Mouse (Mus musculus): Measurements from ENCODE around the gene Klk1. TPM values are rescaled to one million over a fixed set of nuclear protein-coding genes. Genes with fewer than 3 reads are reported as not detected.

The Klk1 gene
- 1.4 TPM for polyA plus RNA-seq (2014; fragmentation: Illumina TruSeq; extraction: RNeasy Lipid Tissue Mini Kit (QIAGEN cat#74804); ENCODE audit: low read depth, low replicate concordance)

DNA sequence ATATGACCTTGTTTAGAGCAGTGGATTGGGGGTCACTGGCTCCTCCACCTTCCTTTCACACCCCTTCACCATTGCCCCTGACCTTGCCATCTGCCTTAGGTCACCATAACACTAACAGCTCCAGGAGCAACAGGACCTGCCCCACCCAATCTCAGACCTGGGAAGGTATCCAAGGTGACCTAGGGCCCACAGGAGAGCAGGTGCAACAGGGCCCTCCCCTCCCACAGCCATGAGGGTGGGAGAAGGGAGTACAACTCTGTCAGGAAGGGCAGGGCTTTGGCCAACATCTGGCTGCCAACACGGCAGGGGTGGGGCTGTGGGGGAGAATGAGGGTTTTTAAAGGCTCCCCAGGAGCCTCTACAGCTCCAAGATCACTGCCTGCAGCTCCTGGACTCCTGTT lies at the start of gene Klk1:
TSS of gene Klk1 (plus strand) at position 285 of the 400 bp plus-strand sequence.

DNA sequence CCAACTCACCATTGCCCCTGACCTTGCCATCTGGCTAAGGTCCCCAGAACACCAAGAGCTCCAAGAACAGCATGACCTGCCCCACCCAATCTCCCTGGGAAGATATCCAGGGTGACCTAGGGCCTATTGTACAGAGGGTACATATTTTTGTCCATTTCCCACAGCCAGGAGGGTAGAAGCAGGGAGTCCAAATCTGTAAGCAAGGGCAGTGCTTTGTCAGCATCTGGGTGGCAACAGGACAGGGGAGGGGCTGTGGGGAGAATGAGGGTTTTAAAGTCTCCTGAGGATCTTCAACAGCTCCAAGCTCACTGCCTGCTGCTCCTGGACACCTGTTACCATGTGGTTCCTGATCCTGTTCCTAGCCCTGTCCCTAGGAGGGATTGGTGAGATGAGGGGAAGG lies 37.2 kb upstream of the Klk1 start, which contains the start of gene Klk1b24:
TSS of gene Klk1b24 (plus strand) at position 301 of the 400 bp plus-strand sequence.

DNA sequence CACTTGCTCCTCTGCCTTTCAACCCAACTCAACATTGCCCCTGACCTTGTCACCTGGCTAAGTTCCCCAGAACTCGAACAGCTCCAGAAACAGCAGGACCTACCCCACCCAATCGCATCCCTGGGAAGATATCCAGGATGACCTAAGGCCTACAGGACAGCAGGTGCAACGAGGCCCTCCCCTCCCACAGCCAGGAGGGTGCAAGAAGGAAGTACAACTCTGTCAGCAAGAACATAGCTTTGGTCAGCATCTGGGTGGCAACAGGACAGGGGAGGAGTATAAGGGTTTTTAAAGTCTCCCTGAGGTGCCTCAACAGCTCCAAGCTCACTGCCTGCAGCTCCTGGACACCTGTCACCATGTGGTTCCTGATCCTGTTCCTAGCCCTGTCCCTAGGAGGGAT lies 27.3 kb upstream of the Klk1 start, which contains the start of gene Klk1b3:
TSS of gene Klk1b3 (plus strand) at position 301 of the 400 bp plus-strand sequence.

DNA sequence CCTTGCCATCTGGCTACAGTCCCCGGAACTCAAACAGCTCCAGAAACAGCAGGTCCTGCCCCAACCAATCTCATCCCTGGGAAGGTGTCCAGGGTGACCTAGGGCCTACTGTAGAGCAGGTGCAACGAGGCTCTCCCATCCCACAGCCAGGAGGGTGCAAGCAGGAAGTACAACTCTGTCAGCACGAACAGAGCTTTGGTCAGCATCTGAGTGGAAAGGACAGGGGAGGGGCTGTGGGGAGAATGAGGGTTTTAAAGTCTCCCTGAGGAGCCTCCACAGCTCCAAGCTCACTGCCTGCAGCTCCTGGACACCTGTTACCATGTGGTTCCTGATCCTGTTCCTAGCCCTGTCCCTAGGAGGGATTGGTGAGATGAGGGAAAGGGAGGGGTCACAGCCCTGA lies 18.0 kb upstream of the Klk1 start, which contains the start of gene Klk1b4:
TSS of gene Klk1b4 (plus strand) at position 301 of the 400 bp plus-strand sequence.

DNA sequence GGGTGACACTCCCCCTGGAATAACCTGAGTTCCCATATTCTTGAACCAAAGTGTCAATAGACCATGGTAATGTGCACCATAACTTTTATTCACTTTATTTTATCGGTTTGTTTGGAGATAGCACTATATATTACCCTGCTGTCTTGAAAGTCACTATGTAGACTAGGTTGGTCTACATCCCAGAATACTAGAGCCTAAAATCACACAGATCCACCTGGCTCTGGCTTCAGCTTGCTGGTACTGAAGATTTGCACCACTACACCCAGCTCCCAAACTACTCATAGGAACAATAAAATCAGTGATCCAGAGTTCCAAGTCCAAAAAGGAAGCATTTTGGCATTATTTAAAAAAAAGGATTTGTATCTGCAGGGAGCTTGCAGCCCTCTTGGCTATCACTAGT lies 9.5 kb upstream of the Klk1 start, which contains the start of gene Klk1b5:
TSS of gene Klk1b5 (plus strand) at position 301 of the 400 bp plus-strand sequence.

DNA sequence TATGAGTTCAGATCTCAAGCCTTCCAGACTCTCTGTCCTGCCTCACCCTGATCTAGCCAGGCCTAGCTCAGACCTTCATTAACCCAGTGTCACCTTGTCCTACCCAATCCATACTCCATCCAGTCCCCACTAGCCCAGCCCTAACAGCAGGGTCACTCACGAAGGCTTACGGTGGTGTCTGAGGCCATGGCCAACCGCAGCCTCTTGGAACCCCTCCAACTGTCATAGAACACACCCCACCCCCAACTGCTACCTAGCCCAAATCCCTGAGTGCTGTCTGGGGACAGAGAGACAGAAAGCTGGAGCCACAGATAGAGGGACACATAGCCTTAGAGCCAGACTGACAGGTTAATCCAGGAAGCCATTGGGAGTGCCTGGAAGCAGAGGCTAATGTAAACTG lies 10.7 kb downstream of the Klk1 start, which contains the start of gene Gm36864:
TSS of gene Gm36864 (plus strand) at position 269 of the 400 bp plus-strand sequence.

DNA sequence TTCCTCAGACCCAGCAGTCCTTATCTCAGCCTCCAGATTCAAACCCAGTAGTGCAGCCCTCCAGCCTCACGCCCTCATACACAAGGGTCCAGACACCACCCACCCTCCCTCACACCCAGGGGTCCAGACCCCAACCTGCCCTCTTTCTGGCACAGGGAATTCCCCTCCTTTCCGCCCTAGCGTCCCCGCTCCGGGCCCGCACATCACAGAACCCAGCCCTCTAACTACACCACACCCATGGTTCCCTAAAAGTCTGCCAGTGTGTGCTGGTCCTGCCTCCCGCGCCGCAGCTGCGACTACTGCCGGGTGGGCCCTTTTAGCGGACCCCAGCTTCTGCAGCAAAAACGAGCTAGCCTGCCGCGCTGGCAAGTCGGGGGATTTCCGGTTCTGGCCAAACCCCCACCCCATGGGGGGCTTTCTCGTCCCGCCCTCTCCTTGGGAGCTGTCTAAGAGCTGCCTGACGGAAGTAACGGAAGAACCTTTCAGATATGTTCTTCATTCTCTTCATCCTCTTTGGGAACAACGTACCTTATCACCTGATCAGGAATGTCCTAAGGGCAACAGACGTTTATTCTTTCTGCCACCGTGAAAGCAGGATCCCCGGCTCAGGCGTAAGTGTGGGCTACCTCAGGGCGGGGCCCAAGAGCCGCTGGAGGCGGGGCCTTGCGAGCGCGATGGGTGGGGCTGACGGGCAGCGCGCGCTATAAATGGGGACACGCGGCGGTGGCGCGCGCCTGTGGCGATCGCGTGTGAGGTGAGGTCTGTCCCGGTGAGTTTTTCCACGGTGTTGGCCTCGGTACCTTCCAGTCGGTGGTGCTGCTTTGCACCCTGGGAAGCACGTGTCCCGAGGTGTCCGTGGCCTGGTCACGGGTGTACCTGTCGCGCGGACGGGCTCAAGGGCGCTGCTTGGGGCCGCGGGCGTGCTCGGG lies 21.2 kb downstream of the Klk1 start, which contains the start of the genes 1700028J19Rik and 2410002F23Rik:
TSS of gene 1700028J19Rik (minus strand) at position 641 of the 929 bp plus-strand sequence.
TSS of gene 2410002F23Rik (plus strand) at position 668 of the 929 bp plus-strand sequence.

DNA sequence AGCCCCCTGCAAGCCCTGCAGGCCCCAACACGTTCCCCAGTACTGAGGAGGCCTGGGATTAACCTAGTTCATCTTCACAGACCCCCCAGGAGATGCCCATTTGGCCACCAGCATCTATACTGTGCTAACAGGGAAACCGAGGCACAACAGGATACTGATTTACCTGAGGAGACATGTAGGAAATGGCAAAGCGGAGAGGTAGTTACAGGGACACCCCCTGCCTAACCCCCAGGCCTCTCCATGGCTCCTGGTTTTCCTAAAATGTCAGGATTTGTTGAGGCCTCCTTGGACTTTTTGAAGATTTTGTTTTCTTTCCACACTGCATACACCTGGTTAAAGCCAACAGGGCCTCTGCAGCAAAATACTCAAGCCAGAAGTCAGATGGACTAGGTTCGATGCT lies 32.1 kb downstream of the Klk1 start, which contains the start of gene Acp4:
TSS of gene Acp4 (minus strand) at position 101 of the 400 bp plus-strand sequence.

DNA sequence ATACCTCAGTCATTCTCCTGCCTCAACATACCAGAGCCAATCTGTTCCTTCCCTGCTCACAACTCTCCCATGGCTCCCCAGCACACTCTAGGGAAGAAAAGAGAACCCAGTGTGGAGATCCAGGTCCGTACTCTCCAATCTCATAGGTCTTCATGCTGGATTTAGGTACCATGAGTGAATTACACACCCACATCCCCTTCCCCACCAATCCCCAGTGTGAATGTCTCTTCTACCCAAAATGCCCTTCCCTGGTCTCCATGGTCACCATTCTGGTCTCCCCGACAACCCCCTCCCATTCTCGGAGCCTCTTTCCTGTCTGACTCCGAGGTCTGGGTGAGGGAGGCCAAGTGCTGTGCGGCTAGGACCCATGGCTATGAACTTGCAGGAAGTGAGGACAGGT lies 36.0 kb downstream of the Klk1 start, which contains the start of gene Gm15517:
TSS of gene Gm15517 (plus strand) at position 301 of the 400 bp plus-strand sequence.

Other genes with a start within 250 kb of the Klk1 start
- gene Klk1b9, start 249.3 kb upstream of the Klk1 start, polyA plus RNA-seq (2014; fragmentation: Illumina TruSeq; extraction: RNeasy Lipid Tissue Mini Kit (QIAGEN cat#74804); ENCODE audit: low read depth, low replicate concordance) = 11.7 TPM
- gene Klk1b11, start 229.5 kb upstream of the Klk1 start, polyA plus RNA-seq (2014; fragmentation: Illumina TruSeq; extraction: RNeasy Lipid Tissue Mini Kit (QIAGEN cat#74804); ENCODE audit: low read depth, low replicate concordance) = not detected
- gene Klk1b26, start 213.2 kb upstream of the Klk1 start, polyA plus RNA-seq (2014; fragmentation: Illumina TruSeq; extraction: RNeasy Lipid Tissue Mini Kit (QIAGEN cat#74804); ENCODE audit: low read depth, low replicate concordance) = 6.9 TPM
- 7.8 TPM for gene Klk1b27, start 173.1 kb upstream of the Klk1 start, polyA plus RNA-seq (2014; fragmentation: Illumina TruSeq; extraction: RNeasy Lipid Tissue Mini Kit (QIAGEN cat#74804); ENCODE audit: low read depth, low replicate concordance)
- gene Klk1b21, start 123.0 kb upstream of the Klk1 start, polyA plus RNA-seq (2014; fragmentation: Illumina TruSeq; extraction: RNeasy Lipid Tissue Mini Kit (QIAGEN cat#74804); ENCODE audit: low read depth, low replicate concordance) = 28.5 TPM
- gene Klk1b22, start 112.7 kb upstream of the Klk1 start, polyA plus RNA-seq (2014; fragmentation: Illumina TruSeq; extraction: RNeasy Lipid Tissue Mini Kit (QIAGEN cat#74804); ENCODE audit: low read depth, low replicate concordance) = 6.4 TPM
- 0.99 TPM for gene Klk1b16, start 88.6 kb upstream of the Klk1 start, polyA plus RNA-seq (2014; fragmentation: Illumina TruSeq; extraction: RNeasy Lipid Tissue Mini Kit (QIAGEN cat#74804); ENCODE audit: low read depth, low replicate concordance)
- 10.9 TPM for gene Klk1b24, start 37.1 kb upstream of the Klk1 start, polyA plus RNA-seq (2014; fragmentation: Illumina TruSeq; extraction: RNeasy Lipid Tissue Mini Kit (QIAGEN cat#74804); ENCODE audit: low read depth, low replicate concordance)
- 2.6 TPM for gene Klk1b3, start 27.2 kb upstream of the Klk1 start, polyA plus RNA-seq (2014; fragmentation: Illumina TruSeq; extraction: RNeasy Lipid Tissue Mini Kit (QIAGEN cat#74804); ENCODE audit: low read depth, low replicate concordance)
- gene Klk1b4, start 17.9 kb upstream of the Klk1 start, polyA plus RNA-seq (2014; fragmentation: Illumina TruSeq; extraction: RNeasy Lipid Tissue Mini Kit (QIAGEN cat#74804); ENCODE audit: low read depth, low replicate concordance) = not detected
- gene Klk1b5, start 9.4 kb upstream of the Klk1 start, polyA plus RNA-seq (2014; fragmentation: Illumina TruSeq; extraction: RNeasy Lipid Tissue Mini Kit (QIAGEN cat#74804); ENCODE audit: low read depth, low replicate concordance) = 0.64 TPM
- gene Gm36864, start 10.8 kb downstream of the Klk1 start, polyA plus RNA-seq (2014; fragmentation: Illumina TruSeq; extraction: RNeasy Lipid Tissue Mini Kit (QIAGEN cat#74804); ENCODE audit: low read depth, low replicate concordance) = 76.3 TPM
- 52.1 TPM for gene 1700028J19Rik, start 21.3 kb downstream of the Klk1 start, polyA plus RNA-seq (2014; fragmentation: Illumina TruSeq; extraction: RNeasy Lipid Tissue Mini Kit (QIAGEN cat#74804); ENCODE audit: low read depth, low replicate concordance)
- gene 2410002F23Rik, start 21.4 kb downstream of the Klk1 start, polyA plus RNA-seq (2014; fragmentation: Illumina TruSeq; extraction: RNeasy Lipid Tissue Mini Kit (QIAGEN cat#74804); ENCODE audit: low read depth, low replicate concordance) = 32.7 TPM
- not detected for gene Acp4, start 32.0 kb downstream of the Klk1 start, polyA plus RNA-seq (2014; fragmentation: Illumina TruSeq; extraction: RNeasy Lipid Tissue Mini Kit (QIAGEN cat#74804); ENCODE audit: low read depth, low replicate concordance)
- gene Gm15517, start 36.1 kb downstream of the Klk1 start, polyA plus RNA-seq (2014; fragmentation: Illumina TruSeq; extraction: RNeasy Lipid Tissue Mini Kit (QIAGEN cat#74804); ENCODE audit: low read depth, low replicate concordance) = 13.7 TPM
- 0.48 TPM for gene Clec11a, start 81.5 kb downstream of the Klk1 start, polyA plus RNA-seq (2014; fragmentation: Illumina TruSeq; extraction: RNeasy Lipid Tissue Mini Kit (QIAGEN cat#74804); ENCODE audit: low read depth, low replicate concordance)
- 0.31 TPM for gene Shank1, start 84.9 kb downstream of the Klk1 start, polyA plus RNA-seq (2014; fragmentation: Illumina TruSeq; extraction: RNeasy Lipid Tissue Mini Kit (QIAGEN cat#74804); ENCODE audit: low read depth, low replicate concordance)
- 0.07 TPM for gene Syt3, start 158.7 kb downstream of the Klk1 start, polyA plus RNA-seq (2014; fragmentation: Illumina TruSeq; extraction: RNeasy Lipid Tissue Mini Kit (QIAGEN cat#74804); ENCODE audit: low read depth, low replicate concordance)
- gene 1700008O03Rik, start 160.5 kb downstream of the Klk1 start, polyA plus RNA-seq (2014; fragmentation: Illumina TruSeq; extraction: RNeasy Lipid Tissue Mini Kit (QIAGEN cat#74804); ENCODE audit: low read depth, low replicate concordance) = 1.1 TPM
- not detected for gene Lrrc4b, start 203.7 kb downstream of the Klk1 start, polyA plus RNA-seq (2014; fragmentation: Illumina TruSeq; extraction: RNeasy Lipid Tissue Mini Kit (QIAGEN cat#74804); ENCODE audit: low read depth, low replicate concordance)
- gene Aspdh, start 240.0 kb downstream of the Klk1 start, polyA plus RNA-seq (2014; fragmentation: Illumina TruSeq; extraction: RNeasy Lipid Tissue Mini Kit (QIAGEN cat#74804); ENCODE audit: low read depth, low replicate concordance) = not detected
- gene Josd2, start 242.6 kb downstream of the Klk1 start, polyA plus RNA-seq (2014; fragmentation: Illumina TruSeq; extraction: RNeasy Lipid Tissue Mini Kit (QIAGEN cat#74804); ENCODE audit: low read depth, low replicate concordance) = 1.9 TPM